Mouse (Mus musculus): ENCODE data around the gene Ang5. TPM values are rescaled to one million over a fixed set of nuclear protein-coding genes. Genes with fewer than 3 reads are reported as not detected.

Ang5 gene
- polyA plus RNA-seq, 1 experiment from 2014 or later, result not detected

Other genes starting within 250 kb of the Ang5 start
- gene Gm16506, start 229.6 kb upstream of the Ang5 start, polyA plus RNA-seq (2015; fragmentation: Nextera tagmentation; extraction: Ambion mirVana), result not detected in 2 replicates
- not detected in 2 replicates for gene Gm6526, start 209.2 kb upstream of the Ang5 start, polyA plus RNA-seq (2015; fragmentation: Nextera tagmentation; extraction: Ambion mirVana)
- gene Gm8180, start 172.3 kb upstream of the Ang5 start, polyA plus RNA-seq (2015; fragmentation: Nextera tagmentation; extraction: Ambion mirVana), result not detected in 2 replicates
- gene Ear1, start 81.6 kb upstream of the Ang5 start, polyA plus RNA-seq (2015; fragmentation: Nextera tagmentation; extraction: Ambion mirVana), result 0.40 and 1.0 TPM in 2 replicates
- gene Ear10, start 33.5 kb upstream of the Ang5 start, polyA plus RNA-seq (2015; fragmentation: Nextera tagmentation; extraction: Ambion mirVana), result not detected in 2 replicates
- 9.1 and 10.6 TPM in 2 replicates for gene Gm8113, start 31.7 kb upstream of the Ang5 start, polyA plus RNA-seq (2015; fragmentation: Nextera tagmentation; extraction: Ambion mirVana)
- gene Ang6, start 45.2 kb downstream of the Ang5 start, polyA plus RNA-seq (2015; fragmentation: Nextera tagmentation; extraction: Ambion mirVana), result not detected in 2 replicates
- 1.4 and 1.5 TPM in 2 replicates for gene Ear2, start 145.6 kb downstream of the Ang5 start, polyA plus RNA-seq (2015; fragmentation: Nextera tagmentation; extraction: Ambion mirVana)
- gene Gm3327, start 166.8 kb downstream of the Ang5 start, polyA plus RNA-seq (2015; fragmentation: Nextera tagmentation; extraction: Ambion mirVana), result not detected in 2 replicates
- not detected in 2 replicates for gene Gm8212, start 240.6 kb downstream of the Ang5 start, polyA plus RNA-seq (2015; fragmentation: Nextera tagmentation; extraction: Ambion mirVana)

Measured in stomach, embryonic 16.5 days (tissue).